10 mouse cellular contexts compared by ENCODE assay signal in the genomic region with DNA sequence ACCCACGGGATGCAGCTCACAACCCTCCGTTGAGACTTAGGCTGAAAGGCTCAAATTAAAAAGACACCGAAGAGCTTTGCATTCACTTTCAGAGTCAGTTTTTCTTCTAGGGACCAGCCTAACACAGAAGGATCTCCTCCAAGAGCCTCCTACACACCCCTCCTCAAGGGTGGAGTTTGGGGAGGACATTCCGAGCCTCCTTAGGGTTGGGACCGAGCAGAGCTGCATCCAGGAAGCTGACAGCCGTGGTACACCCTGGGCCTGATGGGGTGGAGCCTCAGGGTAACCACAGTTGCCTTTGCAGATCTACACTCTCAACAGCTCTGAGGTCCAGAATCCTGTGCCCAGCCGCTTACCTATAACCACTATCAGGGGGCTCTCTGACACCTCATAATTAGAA. TPM values are rescaled to one million over a fixed set of nuclear protein-coding genes. Genes with fewer than 3 reads are reported as not detected.
A peak's percentile ranks its signal among the peaks of the same experiment; 100 is the strongest.
DNase-seq lines count a peak whose midpoint lies in the region; ATAC-seq and TF ChIP-seq lines count a peak whose summit lies in the region.
"Had no signal": no experiment of that assay in that cellular context is flagged by ENCODE, and none has a peak within 500 bp of the region (broad histone marks: within the 10 kb centered on the region; RNA-seq: fewer than 3 reads in every experiment).

No protein-coding gene starts in this region.

- H3K9ac ChIP-seq in heart, adult 2 months (ENCODE audit: low read depth, low read length) = no peak overlapping the region
- no peak overlapping the region for H3K9ac ChIP-seq in heart, embryonic 15.5 days
- no peak overlapping the region for H3K9ac ChIP-seq in stomach, embryonic 16.5 days (ENCODE audit: low read length)
- no peak overlapping the region for H3K9ac ChIP-seq in midbrain, embryonic 15.5 days

- peak overlapping the region; percentile 57 for H3K27ac ChIP-seq in heart, adult 2 months
- no peak overlapping the region for H3K27ac ChIP-seq in heart, embryonic 10.5 days
- H3K27ac ChIP-seq in heart, embryonic 15.5 days = peak overlapping the region; percentile 78
- H3K27ac ChIP-seq in stomach, embryonic 16.5 days (ENCODE audit: low read length) = peak overlapping the region; percentile 78
- no peak overlapping the region for H3K27ac ChIP-seq in midbrain, embryonic 15.5 days
- H3K27ac ChIP-seq: hindbrain, embryonic 10.5 days; kidney, postnatal 0 days had no signal

- no peak overlapping the region for H3K4me2 ChIP-seq in heart, embryonic 15.5 days
- H3K4me2 ChIP-seq in stomach, embryonic 16.5 days (ENCODE audit: low read depth, low read length) = no peak overlapping the region
- no peak overlapping the region for H3K4me2 ChIP-seq in midbrain, embryonic 15.5 days

- H3K4me1 ChIP-seq in heart, adult 2 months (ENCODE audit: control insufficient read depth, insufficient read depth, low read length) = peaks cover 4% of the 10 kb centered on the region
- peaks cover 6% of the 10 kb centered on the region; the same call in 1 of the 2 replicates for H3K4me1 ChIP-seq in heart, embryonic 10.5 days
- peaks cover 62% of the 10 kb centered on the region for H3K4me1 ChIP-seq in megakaryocyte, embryonic 14.5 days
- H3K4me1 ChIP-seq in heart, embryonic 15.5 days (replicated peaks) = peaks cover 8% of the 10 kb centered on the region; the same call in 1 of the 2 replicates
- peaks cover 11% of the 10 kb centered on the region; the same call in 1 of the 2 replicates for H3K4me1 ChIP-seq in stomach, embryonic 16.5 days (ENCODE audit: control insufficient read depth, insufficient read depth, low read length)
- no peaks in the 10 kb centered on the region for H3K4me1 ChIP-seq in midbrain, embryonic 15.5 days
- H3K4me1 ChIP-seq: hindbrain, embryonic 10.5 days had no signal

- DNase-seq in heart, adult 2 months = peak; percentile 35 to 50
- DNase-seq in heart, embryonic 10.5 days (ENCODE audit: low spot score) = no peak

- H3K27me3 ChIP-seq in heart, adult 2 months (ENCODE audit: control insufficient read depth, insufficient read depth, low read length) = no peaks in the 10 kb centered on the region
- no peaks in the 10 kb centered on the region for H3K27me3 ChIP-seq in heart, embryonic 10.5 days (ENCODE audit: insufficient read depth, poor library complexity, severe bottlenecking)
- no peaks in the 10 kb centered on the region for H3K27me3 ChIP-seq in megakaryocyte, embryonic 14.5 days (replicated peaks)
- no peaks in the 10 kb centered on the region for H3K27me3 ChIP-seq in heart, embryonic 15.5 days
- no peaks in the 10 kb centered on the region for H3K27me3 ChIP-seq in stomach, embryonic 16.5 days (ENCODE audit: control insufficient read depth, insufficient read depth, low read length)
- H3K27me3 ChIP-seq in midbrain, embryonic 15.5 days (replicated peaks) = no peaks in the 10 kb centered on the region

- ATAC-seq in megakaryocyte, adult 5-6 weeks (ENCODE audit: poor library complexity, severe bottlenecking) = no peak
- ATAC-seq in heart, embryonic 15.5 days (replicated peaks; ENCODE audit: insufficient number of reproducible peaks, insufficient read depth, low FRiP score, low read depth) = no peak
- peak; percentile 72 for ATAC-seq in stomach, embryonic 16.5 days (ENCODE audit: insufficient read depth, low FRiP score)
- no peak for ATAC-seq in activated CD4-positive, CD25-positive, alpha-beta regulatory T cell, adult 4 months
- ATAC-seq in midbrain, embryonic 15.5 days (replicated peaks) = no peak

- no peak for TF ChIP-seq CTCF in heart, adult 2 months (IDR thresholded peaks at IDR 0.05)

- intact Hi-C loops in heart, adult 2 months (cut with DNase I) = no loop called here

- TF ChIP-seq POLR2A in heart, adult 2 months (IDR thresholded peaks at IDR 0.05; ENCODE audit: insufficient read depth, low read depth, low read length) = no peak

- no peak overlapping the region for H3K4me3 ChIP-seq in heart, adult 2 months
- no peak overlapping the region for H3K4me3 ChIP-seq in heart, embryonic 10.5 days
- peak overlapping the region; percentile 16 for H3K4me3 ChIP-seq in megakaryocyte, embryonic 14.5 days (replicated peaks)
- H3K4me3 ChIP-seq in heart, embryonic 15.5 days = no peak overlapping the region
- H3K4me3 ChIP-seq in stomach, embryonic 16.5 days (replicated peaks; ENCODE audit: low read length) = no peak overlapping the region
- no peak overlapping the region for H3K4me3 ChIP-seq in midbrain, embryonic 15.5 days
- H3K4me3 ChIP-seq: hindbrain, embryonic 10.5 days had no signal

- H3K79me2 ChIP-seq in heart, adult 2 months (replicated peaks; ENCODE audit: control insufficient read depth, insufficient read depth, low read length) = no peaks in the 10 kb centered on the region

- H3K9me3 ChIP-seq in heart, embryonic 10.5 days = no peaks in the 10 kb centered on the region
- no peaks in the 10 kb centered on the region for H3K9me3 ChIP-seq in megakaryocyte, embryonic 14.5 days
- H3K9me3 ChIP-seq in heart, embryonic 15.5 days (replicated peaks) = no peaks in the 10 kb centered on the region
- H3K9me3 ChIP-seq in stomach, embryonic 16.5 days (replicated peaks; ENCODE audit: control insufficient read depth, low read length) = no peaks in the 10 kb centered on the region
- H3K9me3 ChIP-seq in midbrain, embryonic 15.5 days = no peaks in the 10 kb centered on the region
- H3K9me3 ChIP-seq: hindbrain, embryonic 10.5 days had no signal

- no peaks in the 10 kb centered on the region for H3K36me3 ChIP-seq in heart, adult 2 months (ENCODE audit: control insufficient read depth, insufficient read depth, low read length)
- H3K36me3 ChIP-seq in heart, embryonic 10.5 days = no peaks in the 10 kb centered on the region
- no peaks in the 10 kb centered on the region for H3K36me3 ChIP-seq in megakaryocyte, embryonic 14.5 days (replicated peaks; ENCODE audit: low read length)
- H3K36me3 ChIP-seq in heart, embryonic 15.5 days = no peaks in the 10 kb centered on the region
- H3K36me3 ChIP-seq in stomach, embryonic 16.5 days (ENCODE audit: control insufficient read depth, insufficient read depth, low read length) = no peaks in the 10 kb centered on the region
- no peaks in the 10 kb centered on the region for H3K36me3 ChIP-seq in midbrain, embryonic 15.5 days (replicated peaks)
- H3K36me3 ChIP-seq: hindbrain, embryonic 10.5 days had no signal

- TF ChIP-seq EP300 in heart, adult 2 months (IDR thresholded peaks at IDR 0.05; ENCODE audit: insufficient read depth, low read depth, low read length) = no peak

- WGBS in heart, adult 2 months = 58% methylated on average over 7 of the region's 7 CpGs
- WGBS in heart, embryonic 10.5 days = 69% methylated on average over 7 of the region's 7 CpGs
- 56% methylated on average over 7 of the region's 7 CpGs for WGBS in heart, embryonic 15.5 days
- WGBS in stomach, embryonic 16.5 days = 51% methylated on average over 7 of the region's 7 CpGs
- 79% methylated on average over 7 of the region's 7 CpGs for WGBS in midbrain, embryonic 15.5 days

RNA-seq across cellular contexts. Expression of a gene that starts 23.3 kb away (rescaled TPM):
- total RNA-seq in heart, adult 2 months (2021) = 10 to 100 TPM; 26.4 to 32.3 TPM
- polyA plus RNA-seq in heart, adult 2 months (2012; rRNA removed) = 22.7 and 45.7 TPM in 2 replicates
- polyA plus RNA-seq in heart, embryonic 10.5 days (2016; fragmentation: Nextera tagmentation; extraction: Ambion mirVana) = 15.9 and 16.3 TPM in 2 replicates
- polyA plus RNA-seq in megakaryocyte, embryonic 14.5 days (2012; ENCODE audit: insufficient read depth, low replicate concordance) = 6.2 and 11.1 TPM in 2 replicates
- total RNA-seq in megakaryocyte, adult 5-6 weeks (2015) = 11.8 and 12.4 TPM in 2 replicates
- total RNA-seq in megakaryocyte, adult 5-6 weeks (2017) = 9.1 and 10.1 TPM in 2 replicates
- 15.9 and 23.8 TPM in 2 replicates for polyA plus RNA-seq in heart, embryonic 15.5 days (2015; fragmentation: Nextera tagmentation; extraction: Ambion mirVana)
- 16.7 and 17.2 TPM in 2 replicates for polyA plus RNA-seq in stomach, embryonic 16.5 days (2015; fragmentation: Nextera tagmentation; extraction: Ambion mirVana)
- polyA plus RNA-seq in activated CD4-positive, CD25-positive, alpha-beta regulatory T cell, adult 4 months (2017; shearing (Covaris generic)) = 1 to 10 TPM; 3.9 to 4.0 TPM
- polyA plus RNA-seq in midbrain, embryonic 15.5 days (2015; fragmentation: Nextera tagmentation; extraction: Ambion mirVana) = 9.6 and 10.6 TPM in 2 replicates

Comparison
In these comparisons a context has a peak if more than half of its experiments do, and no peak if none do; other contexts are left out.
1. H3K27ac ChIP-seq: peak in heart, adult 2 months (single experiment), heart, embryonic 15.5 days (single experiment) and stomach, embryonic 16.5 days (single experiment); none in heart, embryonic 10.5 days (single experiment) and midbrain, embryonic 15.5 days (single experiment).